Mouse (Mus musculus) bone marrow, adult 2 months (tissue): ENCODE data around the gene Tle4.

ENCODE experiments used
- CTCF ChIP-seq: fragments of 200-500 bp; IDR thresholded peaks from 2 replicates; pipeline ENCODE4 v1.5.1; 2011; ENCODE audit warnings: low read length, control low read depth; ENCODE audit not compliant: control insufficient read depth, insufficient read depth
- POLR2A ChIP-seq: fragments of 200-500 bp; IDR thresholded peaks from 2 replicates; pipeline ENCODE4 v1.6.1; 2011; ENCODE audit warnings: low read depth, mild to moderate bottlenecking, control low read depth, low read length, borderline replicate concordance; ENCODE audit not compliant: control insufficient read depth

DNA sequence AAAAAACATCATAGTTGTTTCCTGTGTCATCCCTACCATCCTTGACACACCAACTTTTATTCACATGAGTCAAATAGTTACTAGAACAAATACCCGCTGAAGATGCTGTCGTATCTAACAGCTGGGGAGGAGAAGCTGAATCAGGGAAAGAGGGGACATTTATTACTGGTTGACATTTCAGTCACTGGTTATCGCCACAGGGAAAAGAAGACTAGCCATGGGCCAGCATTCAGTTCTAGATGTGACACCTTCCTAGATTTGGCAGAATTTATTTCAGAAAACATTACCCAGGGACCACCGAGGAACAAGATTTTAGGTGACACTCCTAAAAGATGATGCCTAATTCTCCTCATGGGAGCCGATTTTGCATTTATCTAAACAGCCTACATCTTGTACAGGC lies 156.0 kb downstream of the Tle4 start:
- TF ChIP-seq CTCF (no peak), POLR2A (no peak)
